Mouse (Mus musculus) heart, postnatal 36 days (tissue): ENCODE measurements around the gene Sox6. TPM values are rescaled to one million over a fixed set of nuclear protein-coding genes. Genes with fewer than 3 reads are reported as not detected.

Source experiments
- DNase-seq, 2 experiments: peaks; one replicate each; pipeline ENCODE4 v3.0.0; 2021 to 2022
- intact Hi-C: fragments of 180-260 bp; cut with DNase I; formaldehyde crosslinking; loops from one replicate; pipeline ENCODE4 v1.15.1; 2025
- total RNA-seq, 2 experiments: library from RNA; stranded (reverse); gene quantifications; 2 replicates each; pipeline ENCODE4 v1.2.3; 2021

Gene Sox6
- total RNA-seq, 2 experiments from 2014 or later, result 24.0 to 30.4 TPM

DNA sequence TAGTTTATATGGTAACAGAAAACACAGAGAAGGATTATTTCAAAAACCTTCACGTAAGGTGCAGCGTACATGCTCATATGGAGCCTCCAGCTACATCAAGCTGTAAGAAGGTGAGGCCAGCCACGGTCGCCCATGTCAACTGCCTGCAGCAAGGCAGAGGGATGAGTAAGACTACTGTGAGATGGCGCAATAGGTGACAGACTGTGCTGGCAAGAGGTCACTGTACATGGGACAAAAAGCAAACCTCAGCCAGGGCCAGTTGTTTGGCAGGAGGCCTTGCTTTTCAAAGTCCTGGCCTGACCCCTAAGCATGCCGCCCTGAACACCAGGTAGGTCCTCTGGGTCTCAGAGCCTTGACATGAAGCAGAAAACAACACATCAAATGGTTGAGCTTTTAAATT, 194.2 kb downstream of the Sox6 start:
- peak; percentile 39 to 45 for DNase-seq
- intact Hi-C loops, result loop anchor here (10.0 kb wide), 1 partner anchor 190 kb away; the partner anchor contains the start of genes 1110004F10Rik and Sox6

DNA sequence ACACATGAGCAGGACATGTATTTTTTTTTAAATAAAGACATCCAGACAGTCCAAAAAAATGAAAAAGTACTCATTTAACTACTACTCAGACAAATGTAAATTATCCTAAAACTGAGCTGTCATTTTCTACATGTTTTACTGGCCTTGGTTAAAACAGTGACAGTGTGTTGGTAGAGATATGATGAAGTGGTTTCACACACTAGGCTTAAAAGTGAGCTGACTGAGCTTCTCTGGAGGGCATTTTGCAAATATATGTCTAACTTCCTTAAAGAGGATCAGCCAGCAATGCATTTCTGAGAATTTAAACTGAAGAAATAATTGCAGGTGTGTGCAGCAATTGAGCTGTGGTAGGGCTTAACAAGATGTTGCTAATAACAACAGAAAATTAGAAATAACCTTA, 196.3 kb downstream of the Sox6 start:
- no peak for DNase-seq
- intact Hi-C loops, result loop anchor here (10.0 kb wide), 1 partner anchor 193 kb away; the partner anchor contains the start of genes 1110004F10Rik and Sox6

DNA sequence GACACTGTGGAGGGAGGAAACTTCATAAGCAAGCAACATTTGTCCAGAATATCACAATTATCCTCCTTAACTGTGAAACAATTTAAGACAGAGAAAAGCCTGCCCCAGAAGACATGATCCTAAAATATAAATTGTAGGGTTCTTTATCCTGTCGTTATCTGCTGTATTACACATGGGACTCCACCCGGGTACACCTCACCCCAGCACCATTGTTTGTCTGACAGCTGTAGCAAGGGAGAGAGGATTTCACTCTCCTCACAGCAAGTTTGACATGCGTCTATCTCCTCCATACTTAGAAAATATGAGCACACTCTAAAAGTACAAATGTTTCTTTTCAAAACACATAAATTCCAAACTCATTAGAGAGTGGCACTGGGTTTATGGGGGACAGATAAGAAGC, 198.0 kb downstream of the Sox6 start:
- intact Hi-C loops, result loop anchor here (10.0 kb wide), 1 partner anchor 194 kb away; the partner anchor contains the start of genes 1110004F10Rik and Sox6
- DNase-seq, result no peak

DNA sequence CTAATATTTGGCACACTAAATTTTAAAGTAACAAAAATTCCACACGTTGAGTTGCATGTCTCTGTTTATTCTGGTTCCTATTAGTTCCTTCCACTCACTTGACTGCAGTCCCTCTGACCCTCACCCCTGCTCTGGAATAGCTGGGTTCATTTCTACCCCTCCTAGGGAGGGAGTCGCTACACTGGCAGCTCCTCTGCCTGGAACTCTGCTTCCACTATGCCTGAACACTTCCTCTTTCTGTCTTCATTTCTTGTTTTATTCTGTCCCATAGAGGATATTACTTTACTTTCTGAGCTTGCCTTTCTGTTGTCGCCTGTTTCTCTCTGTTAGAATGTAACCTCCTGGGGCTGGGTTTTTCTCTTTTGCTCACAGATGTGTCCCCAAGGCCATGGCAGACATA, 203.6 kb downstream of the Sox6 start:
- intact Hi-C loops, result no loop called here
- no peak for DNase-seq

DNA sequence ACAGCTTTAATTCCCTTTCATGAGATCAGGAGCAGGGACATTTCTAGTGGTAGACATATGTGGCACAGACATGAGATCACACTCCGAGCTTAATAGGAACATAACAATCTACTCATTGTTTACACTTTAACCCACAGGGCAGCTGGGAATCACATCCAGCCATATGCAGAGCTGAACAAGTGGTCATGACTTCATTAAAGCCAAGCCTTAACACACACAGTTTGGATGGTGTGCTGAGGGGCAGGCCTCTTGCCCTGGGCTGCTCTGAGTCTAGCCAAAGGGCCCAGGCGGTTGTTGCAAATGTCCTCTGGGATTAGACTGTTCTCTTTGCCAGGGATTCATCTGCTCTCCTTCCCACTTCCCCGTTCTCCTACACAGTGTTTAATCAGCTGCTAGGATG, 204.9 kb downstream of the Sox6 start:
- no peak for DNase-seq
- intact Hi-C loops, result no loop called here

DNA sequence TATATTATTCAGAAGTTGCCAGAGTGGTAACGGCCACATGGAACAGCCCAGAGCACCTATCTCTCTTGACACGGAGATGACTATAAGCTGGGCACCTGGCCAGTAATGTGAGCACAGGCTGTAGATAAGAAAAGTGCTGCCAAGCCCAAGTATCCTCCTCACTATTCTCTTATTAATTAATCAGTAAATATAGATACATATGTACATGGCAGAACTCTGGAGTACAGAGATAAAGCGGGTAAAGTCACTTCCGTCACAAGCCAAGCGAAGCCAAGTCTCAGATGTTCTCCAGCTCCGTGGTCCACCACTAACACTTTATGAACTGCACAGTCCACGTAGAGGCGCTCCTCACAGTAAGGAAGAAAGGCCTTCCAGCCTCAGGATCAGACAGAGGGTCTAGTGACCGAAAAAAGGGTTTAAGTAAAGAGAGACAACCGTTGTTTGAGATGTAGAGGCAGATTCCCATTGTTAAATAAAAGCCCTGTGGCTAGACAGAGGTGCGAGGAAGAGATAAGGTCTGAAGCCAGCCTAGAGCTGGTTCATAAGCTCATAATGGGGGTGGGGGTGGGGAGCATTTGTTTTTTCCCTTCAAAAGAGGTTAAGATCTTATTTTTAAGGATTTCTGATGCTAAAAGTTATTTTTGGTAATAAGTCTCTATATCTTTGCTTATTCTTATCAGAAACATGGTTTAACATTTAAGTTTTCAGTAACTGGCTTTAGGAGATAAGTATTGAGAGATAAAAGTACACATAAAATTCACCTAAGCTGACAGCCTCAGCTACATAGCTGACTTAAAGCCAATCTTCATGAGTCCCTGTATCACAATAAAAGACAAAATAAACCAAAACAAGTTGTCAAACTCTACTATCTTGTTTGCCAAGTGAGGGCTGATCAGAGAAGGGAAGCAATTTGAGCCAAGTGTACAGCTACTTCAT, 207.4 kb downstream of the Sox6 start:
- intact Hi-C loops, result no loop called here
- DNase-seq, result peak in 1 of 2 experiments; percentile 17

DNA sequence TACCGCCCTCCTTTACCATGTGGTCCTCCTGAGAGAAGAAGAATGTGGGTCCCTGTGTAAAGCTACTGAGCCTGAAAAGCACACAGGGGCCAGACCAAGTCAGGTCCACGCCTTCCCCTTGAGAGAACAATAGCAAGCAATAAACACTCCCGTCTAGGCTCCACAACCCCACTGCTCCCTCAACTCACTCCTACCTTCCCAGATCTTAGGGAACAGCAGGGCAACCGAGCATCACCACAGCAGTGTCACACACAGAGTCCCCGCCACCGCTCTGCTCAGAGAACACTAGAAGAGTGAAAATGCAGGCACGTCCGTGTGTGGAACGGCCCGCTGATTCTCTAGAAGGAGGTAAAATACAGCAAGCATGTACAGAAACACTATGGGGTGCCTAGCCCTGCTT, 208.2 kb downstream of the Sox6 start:
- intact Hi-C loops, result no loop called here

DNA sequence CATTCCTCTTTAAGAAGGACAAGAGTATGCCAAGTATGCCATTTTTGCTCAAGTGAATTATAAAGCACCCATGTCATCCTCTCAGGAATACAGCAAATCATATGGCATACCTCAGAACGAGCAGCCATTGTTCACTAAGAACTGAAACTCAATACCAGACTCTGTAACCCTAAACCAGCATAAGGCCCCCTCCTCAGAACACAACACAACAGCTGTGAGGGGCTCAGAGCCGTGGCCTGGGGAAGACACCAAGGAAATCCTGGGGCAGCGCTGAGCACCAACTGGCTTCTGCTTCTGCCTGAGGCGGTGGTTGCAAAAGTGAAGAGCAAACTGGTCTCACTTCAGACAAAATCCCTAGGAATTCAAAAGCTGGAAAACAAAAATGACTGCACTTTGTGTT, 208.8 kb downstream of the Sox6 start:
- no peak for DNase-seq
- intact Hi-C loops, result no loop called here

More for the DNA sequence above, 208.2 kb downstream of the Sox6 start:
- no peak for DNase-seq

DNA sequence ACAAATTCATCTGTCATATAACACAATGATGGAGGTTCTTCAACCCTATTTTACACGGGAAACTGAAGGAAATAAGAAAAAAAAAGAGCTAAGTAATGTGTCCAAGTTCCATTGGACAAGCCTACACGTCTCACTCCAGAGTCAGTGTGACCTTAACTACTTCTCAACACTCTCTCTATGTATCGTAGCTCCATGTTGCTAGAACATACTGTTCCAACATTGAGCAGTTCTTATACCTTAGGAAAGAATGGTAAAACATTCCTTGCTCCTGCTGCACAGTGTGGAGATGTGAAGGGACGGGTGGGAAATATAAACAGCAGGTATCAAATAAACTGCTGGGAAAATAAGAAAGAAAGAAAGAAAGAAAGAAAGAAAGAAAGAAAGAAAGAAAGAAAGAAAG, 209.3 kb downstream of the Sox6 start:
- intact Hi-C loops, result no loop called here

DNA sequence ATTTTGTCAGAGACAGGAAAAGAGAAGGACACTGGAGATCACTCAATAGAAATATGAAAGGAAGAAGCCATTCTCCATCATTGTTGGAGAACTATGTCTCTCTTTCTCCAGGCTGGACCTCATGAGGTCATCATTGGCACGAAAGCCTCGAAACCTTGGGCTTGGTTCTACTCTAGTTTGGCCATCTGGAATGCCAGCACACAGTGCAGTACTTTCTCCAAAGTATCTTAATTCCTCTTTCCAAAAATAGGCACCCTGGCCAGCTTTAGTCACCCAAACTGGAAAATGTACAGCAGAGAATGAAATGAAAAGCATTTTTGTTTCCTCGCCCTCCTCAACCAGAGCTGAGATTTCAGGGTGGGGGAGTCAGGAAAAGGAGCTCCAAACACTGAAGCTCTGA, 213.3 kb downstream of the Sox6 start:
- intact Hi-C loops, result no loop called here

More for the DNA sequence above, 209.3 kb downstream of the Sox6 start:
- DNase-seq, result no peak

DNA sequence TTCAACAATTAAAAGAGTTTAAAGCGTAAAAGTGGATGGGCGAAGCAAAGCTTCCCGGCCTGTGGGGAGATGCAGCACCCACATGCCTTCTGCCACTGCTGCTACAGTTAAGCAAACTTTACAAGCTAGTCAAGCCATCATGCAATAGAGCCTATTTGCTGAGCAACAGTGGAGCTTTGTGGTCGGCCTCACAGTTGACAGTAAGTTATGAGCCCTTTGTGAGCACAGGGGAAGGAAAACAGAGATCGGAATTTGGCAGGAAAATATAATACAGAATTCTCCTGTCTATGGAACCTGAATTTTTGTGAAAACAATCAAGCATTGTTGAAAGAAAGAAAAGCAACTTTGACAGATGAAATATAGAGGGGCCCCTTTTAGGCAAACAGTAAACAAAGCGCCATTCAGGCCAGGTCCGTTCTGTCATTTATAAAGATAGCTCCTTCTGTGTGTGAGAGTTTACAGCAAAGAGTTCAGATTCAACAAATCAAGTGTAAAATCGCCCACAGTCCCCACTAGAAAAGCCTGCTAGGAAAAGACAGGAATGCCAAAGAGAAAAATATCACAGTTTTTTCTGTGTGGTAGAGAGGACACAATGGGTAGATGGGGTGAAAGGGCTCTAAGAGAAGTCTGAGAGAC, 213.9 kb downstream of the Sox6 start:
- no peak for DNase-seq
- intact Hi-C loops, result no loop called here

More for the DNA sequence above, 213.3 kb downstream of the Sox6 start:
- peak; percentile 27 to 29 for DNase-seq

DNA sequence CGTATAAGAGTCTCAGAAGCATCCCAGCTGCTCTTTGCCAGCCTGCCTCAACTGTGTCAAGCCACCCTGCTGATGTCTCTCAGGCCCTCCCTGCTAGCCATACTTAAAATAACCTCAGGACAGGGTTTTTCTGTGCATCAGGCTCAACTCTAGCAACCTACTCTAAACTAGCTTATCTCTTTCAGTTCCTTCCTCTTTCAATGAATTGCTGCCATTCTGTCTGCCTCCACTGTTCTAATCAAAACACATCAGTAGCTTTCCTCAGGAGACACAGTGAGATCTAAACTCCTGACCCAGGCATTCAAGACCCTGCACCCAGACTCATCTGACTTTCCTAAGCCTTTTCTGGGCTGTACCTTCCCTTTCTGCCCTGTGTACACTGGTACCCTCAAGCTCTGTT, 219.5 kb downstream of the Sox6 start:
- intact Hi-C loops, result no loop called here
- no peak for DNase-seq

DNA sequence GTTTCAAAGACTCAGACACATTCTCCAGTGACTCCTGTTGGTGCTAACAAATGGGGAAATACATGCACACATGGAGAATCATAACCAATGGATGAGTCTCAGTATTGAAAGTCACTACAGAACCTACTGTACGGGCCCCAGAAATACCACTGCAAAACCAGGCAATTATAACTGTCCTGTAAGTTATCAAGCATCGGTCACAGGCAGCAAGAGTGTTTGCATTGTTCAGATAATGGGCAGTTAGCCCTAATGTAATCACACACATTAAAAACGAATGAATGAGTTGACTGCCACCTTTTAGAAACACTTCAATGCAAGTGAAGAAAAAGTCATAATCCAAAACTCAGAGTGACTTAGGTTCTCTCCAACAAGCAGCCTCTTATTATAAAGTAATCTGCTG, 235.3 kb downstream of the Sox6 start:
- DNase-seq, result no peak
- intact Hi-C loops, result no loop called here

DNA sequence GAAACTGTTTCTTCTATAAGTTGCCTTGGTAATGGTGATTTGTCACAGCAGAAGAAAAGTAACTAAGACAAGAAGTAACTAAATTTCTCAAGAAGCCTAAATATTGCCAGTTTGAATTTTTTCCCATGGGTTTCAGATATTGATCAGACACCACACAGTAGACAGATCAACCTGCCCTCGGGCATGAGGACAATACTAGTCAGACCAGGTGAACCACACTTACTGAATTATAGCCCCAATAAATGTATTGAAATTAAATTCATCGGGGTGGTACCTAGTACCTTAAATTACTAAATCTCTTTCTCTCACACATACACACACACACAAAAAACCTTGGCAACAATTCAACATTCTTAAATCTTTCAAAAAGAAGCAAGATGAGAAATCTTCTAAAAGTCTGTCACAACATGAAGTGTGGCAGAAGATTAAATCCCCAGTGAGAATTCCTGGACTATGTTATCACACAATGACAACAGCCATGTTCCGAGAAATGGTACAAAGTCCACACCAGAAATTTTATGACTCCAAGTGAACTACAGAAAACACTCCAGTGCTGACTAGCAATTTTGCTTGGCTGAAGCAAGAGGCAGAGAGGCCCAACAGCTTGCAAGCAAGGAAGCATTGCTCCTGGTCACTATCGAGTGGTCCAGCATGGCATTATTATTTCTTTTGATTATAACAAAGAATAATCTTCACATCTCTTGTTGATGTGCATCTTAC, 244.3 kb downstream of the Sox6 start:
- intact Hi-C loops, result no loop called here
- DNase-seq, result no peak

DNA sequence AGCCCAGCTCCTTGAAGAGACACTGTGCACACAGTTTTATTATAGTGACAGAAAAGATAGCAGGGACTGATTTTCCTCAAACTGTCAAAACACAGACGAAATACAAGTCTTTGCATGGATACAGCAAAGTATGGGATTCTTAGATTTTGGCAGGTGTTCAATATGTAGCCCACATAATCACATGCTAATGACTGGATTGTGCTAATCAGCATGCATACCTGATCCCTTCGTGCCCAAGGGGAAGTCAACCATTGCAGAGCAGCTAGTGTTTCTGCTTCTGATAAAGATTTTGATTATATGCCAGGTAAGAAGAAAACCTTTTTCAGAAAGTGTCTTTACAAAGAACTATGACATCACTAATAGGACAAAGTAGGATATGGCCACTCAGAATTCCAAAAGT, 245.8 kb downstream of the Sox6 start:
- no peak for DNase-seq
- intact Hi-C loops, result no loop called here

DNA sequence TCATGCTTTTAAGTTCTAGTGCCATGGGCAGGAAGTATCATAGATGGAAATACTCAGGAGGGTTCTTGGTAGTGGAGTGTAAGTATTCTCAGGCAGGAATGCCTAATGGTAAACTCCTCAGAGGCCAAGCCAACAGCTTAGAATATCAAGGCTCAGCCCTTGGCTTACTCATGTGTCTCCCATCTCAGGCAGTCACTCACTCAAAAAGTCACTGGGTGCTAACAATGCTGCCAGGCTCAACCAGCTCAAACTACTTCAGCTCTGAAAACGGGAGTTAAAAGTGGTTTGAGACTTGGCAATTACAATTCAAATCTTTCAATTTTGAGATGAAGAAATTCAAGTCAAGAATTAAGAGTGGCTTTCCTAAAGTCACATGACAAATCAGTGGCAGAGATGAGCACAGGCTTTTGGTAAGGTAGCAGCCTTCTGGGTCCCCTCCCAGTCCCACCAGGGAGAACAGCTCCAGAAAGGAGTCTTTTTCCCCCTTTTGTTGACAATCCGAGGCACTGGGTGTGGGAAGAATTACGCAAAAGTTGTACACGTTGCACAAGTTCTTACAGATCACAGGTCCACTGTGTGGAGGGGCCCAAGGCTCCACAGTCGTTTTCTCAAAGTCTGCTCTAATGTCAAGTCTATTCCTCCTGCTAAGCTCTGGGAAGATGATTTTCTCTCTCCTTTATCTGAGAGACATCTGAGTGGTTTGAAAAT, 249.3 kb downstream of the Sox6 start:
- DNase-seq, result no peak
- intact Hi-C loops, result no loop called here

DNA sequence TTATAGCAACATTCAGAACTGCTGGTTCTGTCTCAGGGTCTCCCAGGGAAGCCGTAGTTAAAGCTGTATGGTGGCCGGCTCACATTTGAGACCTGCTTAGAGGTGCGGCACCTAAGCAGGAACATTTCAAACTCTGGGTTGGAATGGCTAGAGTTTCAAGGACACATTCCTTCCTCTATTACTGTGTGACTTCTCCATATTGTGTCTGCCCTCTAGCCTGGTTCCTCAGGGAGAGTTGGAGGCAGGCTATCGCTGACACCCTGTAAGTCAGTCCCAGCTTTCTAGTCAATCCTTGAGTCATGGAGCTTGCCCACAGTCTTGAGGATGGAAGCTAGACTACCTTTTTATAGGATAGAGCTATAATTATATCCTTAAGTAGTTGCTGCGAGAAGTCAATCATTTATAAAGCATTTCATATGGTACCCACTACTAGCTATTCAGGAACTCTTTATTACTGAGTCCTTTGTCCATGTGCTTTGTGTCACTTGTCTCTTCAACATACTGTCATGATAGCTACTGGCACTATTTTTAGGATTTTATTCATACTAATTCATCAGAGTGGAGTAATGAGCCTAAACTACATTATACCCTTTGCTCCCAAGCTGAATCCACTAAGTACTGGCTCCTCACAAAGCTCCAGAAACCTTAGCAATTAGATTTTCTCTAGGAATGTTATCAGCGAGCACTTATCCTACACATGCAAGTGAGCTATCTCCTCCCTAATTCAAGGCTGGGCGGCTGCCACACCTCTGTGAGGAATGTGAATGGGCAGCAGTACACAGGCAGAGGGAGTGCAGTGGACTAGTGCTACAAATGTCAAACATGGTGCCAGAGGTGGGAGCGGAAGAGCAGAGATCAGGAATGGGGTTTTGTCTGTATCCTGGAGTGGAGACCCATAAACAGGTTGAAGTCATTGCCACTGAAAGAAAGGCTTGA, 254.3 kb downstream of the Sox6 start:
- no peak for DNase-seq
- intact Hi-C loops, result no loop called here

DNA sequence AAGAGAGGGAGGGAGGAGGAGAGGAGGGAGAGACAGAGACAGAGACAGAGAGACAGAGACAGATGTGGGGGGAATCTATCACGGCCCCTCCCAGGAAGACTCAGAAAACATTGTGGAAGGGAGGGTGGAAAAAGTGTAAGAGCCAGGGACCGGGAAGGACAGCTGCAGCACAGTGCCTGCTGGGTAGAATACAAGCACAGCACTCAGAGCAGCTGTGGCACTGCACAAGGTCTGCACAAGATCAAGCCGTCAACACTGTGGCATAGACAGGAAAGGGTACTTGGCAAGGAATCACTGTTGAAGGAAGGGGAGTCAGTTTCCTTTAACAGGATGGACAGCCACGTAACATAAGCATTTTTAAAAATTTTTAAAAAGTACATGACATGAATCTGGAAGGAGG, 258.4 kb downstream of the Sox6 start:
- no peak for DNase-seq
- intact Hi-C loops, result no loop called here

DNA sequence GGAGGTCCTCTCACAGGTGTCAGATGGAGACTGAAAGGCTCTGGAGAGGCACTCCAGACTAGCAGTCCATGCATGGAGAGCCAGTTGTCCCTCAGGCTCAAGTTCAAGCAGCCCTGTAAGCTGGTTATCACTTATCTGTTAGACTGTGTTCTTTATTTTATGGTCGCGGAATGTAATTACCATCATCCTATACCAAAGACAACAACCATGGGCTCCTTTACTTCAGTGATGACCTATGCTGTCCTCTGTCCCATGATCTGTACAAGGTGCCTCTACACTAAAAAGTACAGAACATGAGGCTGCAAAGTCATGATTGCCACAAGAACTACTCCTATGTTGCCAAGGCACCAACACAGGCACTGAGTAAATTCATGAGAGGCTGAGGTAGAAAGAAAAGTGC, 259.1 kb downstream of the Sox6 start:
- no peak for DNase-seq
- intact Hi-C loops, result no loop called here
